Mouse (Mus musculus): ENCODE measurements around the gene Hnrnph3.
A peak's percentile ranks its signal among the peaks of the same experiment; 100 is the strongest.

Hnrnph3 gene

GRCm38 (mm10) chr10:62984072-62984471, 39.9 kb downstream of the Hnrnph3 start:
- no peak for DNase-seq (ENCODE audit: low spot score)

GRCm38 (mm10) chr10:62980039-62980954, 43.7 kb downstream of the Hnrnph3 start, which contains the start of gene Rufy2:
Gene Rufy2 (plus strand): TSS chr10:62980223.
- peak; percentile 89 for DNase-seq (ENCODE audit: low spot score)

GRCm38 (mm10) chr10:62979667-62980038, 44.4 kb downstream of the Hnrnph3 start:
- DNase-seq (ENCODE audit: low spot score) = no peak

- no peak for DNase-seq (ENCODE audit: low spot score)
Observed at GRCm38 (mm10) chr10:62971821-62972220, 52.2 kb downstream of the Hnrnph3 start.

GRCm38 (mm10) chr10:62966291-62966690, 57.7 kb downstream of the Hnrnph3 start:
- DNase-seq (ENCODE audit: low spot score) = no peak

GRCm38 (mm10) chr10:62965796-62966195, 58.2 kb downstream of the Hnrnph3 start:
- DNase-seq (ENCODE audit: low spot score) = no peak

Data from retina, embryonic 14.5 days (tissue).